Mouse (Mus musculus) spleen, adult 2 months (tissue): ENCODE data around the gene Tmem108.

Experiments
- CTCF ChIP-seq: fragments of 200-500 bp; IDR thresholded peaks from 2 replicates; pipeline ENCODE4 v1.5.1; 2011; ENCODE audit warnings: mild to moderate bottlenecking, inconsistent platforms; ENCODE audit not compliant: insufficient read depth, insufficient read length, insufficient replicate concordance; ENCODE audit errors: extremely low read depth
- POLR2A ChIP-seq: fragments of 200-500 bp; IDR thresholded peaks from 2 replicates; pipeline ENCODE4 v1.6.1; 2011; ENCODE audit warnings: low read depth, low read length, inconsistent platforms

DNA sequence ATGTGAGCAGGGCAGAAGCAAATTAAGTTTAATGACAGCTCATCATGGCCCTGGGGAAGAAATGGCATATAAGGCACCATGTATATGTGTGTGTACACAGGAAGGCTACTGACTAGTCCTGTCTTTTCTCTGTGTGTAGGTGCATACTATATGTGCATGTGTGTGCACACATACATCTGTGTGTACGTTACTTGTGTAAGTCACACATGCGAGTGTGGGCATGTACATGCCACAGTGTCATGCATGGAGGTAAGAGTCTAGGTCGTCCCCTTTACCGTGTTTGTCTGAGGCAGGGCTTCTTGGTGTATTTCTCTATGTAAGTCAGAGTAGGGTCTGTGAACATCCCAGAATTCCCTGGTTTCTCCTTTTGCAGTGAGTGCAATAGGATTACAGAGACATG is 120.3 kb downstream of the Tmem108 start:
- TF ChIP-seq POLR2A: no peak
- TF ChIP-seq CTCF: no peak
